Mouse (Mus musculus): ENCODE measurements around the gene Pex26. TPM values are rescaled to one million over a fixed set of nuclear protein-coding genes. Genes with fewer than 3 reads are reported as not detected.
A peak's percentile ranks its signal among the peaks of the same experiment; 100 is the strongest.

Gene Pex26
- polyA plus RNA-seq, 1 experiment, result 0.23 TPM

- Histone ChIP-seq H3K4me3 (replicated peaks) (no peak overlapping the region), H3K36me3 (ENCODE audit: control insufficient read depth) (no peaks in the 10 kb centered on the region), H3K4me1 (ENCODE audit: control insufficient read depth) (no peaks in the 10 kb centered on the region), H3K27me3 (ENCODE audit: control insufficient read depth) (no peaks in the 10 kb centered on the region), H3K9me3 (ENCODE audit: control insufficient read depth, low read length) (no peaks in the 10 kb centered on the region)
- TF ChIP-seq TAL1 (IDR thresholded peaks at IDR 0.05; ENCODE audit: low read length), result no peak
- TF ChIP-seq GATA1 (IDR thresholded peaks at IDR 0.05; ENCODE audit: low read length), result no peak
Observed at GRCm38 (mm10) chr6:121232652-121233051, 49.2 kb downstream of the Pex26 start.

- Histone ChIP-seq H3K36me3 (ENCODE audit: control insufficient read depth) (no peaks in the 10 kb centered on the region), H3K4me3 (replicated peaks) (no peak overlapping the region), H3K4me1 (ENCODE audit: control insufficient read depth) (peaks cover 12% of the 10 kb centered on the region), H3K27me3 (ENCODE audit: control insufficient read depth) (no peaks in the 10 kb centered on the region), H3K9me3 (ENCODE audit: control insufficient read depth, low read length) (no peaks in the 10 kb centered on the region)
- TF ChIP-seq GATA1 (IDR thresholded peaks at IDR 0.05; ENCODE audit: low read length) (no peak), TAL1 (IDR thresholded peaks at IDR 0.05; ENCODE audit: low read length) (no peak)
Observed at GRCm38 (mm10) chr6:121236386-121236785, 52.9 kb downstream of the Pex26 start.

- H3K9me3 ChIP-seq (ENCODE audit: control insufficient read depth, low read length), result no peaks in the 10 kb centered on the region
- peaks cover 14% of the 10 kb centered on the region for H3K4me1 ChIP-seq (ENCODE audit: control insufficient read depth)
- no peak overlapping the region for H3K4me3 ChIP-seq (replicated peaks)
- H3K27me3 ChIP-seq (ENCODE audit: control insufficient read depth), result no peaks in the 10 kb centered on the region
- TF ChIP-seq GATA1 (IDR thresholded peaks at IDR 0.05; ENCODE audit: low read length), result no peak
- TF ChIP-seq TAL1 (IDR thresholded peaks at IDR 0.05; ENCODE audit: low read length), result no peak
- H3K36me3 ChIP-seq (ENCODE audit: control insufficient read depth), result no peaks in the 10 kb centered on the region
Observed at GRCm38 (mm10) chr6:121238209-121238608, 54.7 kb downstream of the Pex26 start.

- H3K9me3 ChIP-seq (ENCODE audit: control insufficient read depth, low read length), result no peaks in the 10 kb centered on the region
- no peak overlapping the region for H3K4me3 ChIP-seq (replicated peaks)
- H3K4me1 ChIP-seq (ENCODE audit: control insufficient read depth), result peaks cover 42% of the 10 kb centered on the region
- TF ChIP-seq TAL1 (IDR thresholded peaks at IDR 0.05; ENCODE audit: low read length), result no peak
- TF ChIP-seq GATA1 (IDR thresholded peaks at IDR 0.05; ENCODE audit: low read length), result no peak
- H3K36me3 ChIP-seq (ENCODE audit: control insufficient read depth), result no peaks in the 10 kb centered on the region
- H3K27me3 ChIP-seq (ENCODE audit: control insufficient read depth), result no peaks in the 10 kb centered on the region
Observed at GRCm38 (mm10) chr6:121241780-121242179, 58.3 kb downstream of the Pex26 start.

GRCm38 (mm10) chr6:121243161-121243560, 59.7 kb downstream of the Pex26 start:
- no peak overlapping the region for H3K4me3 ChIP-seq (replicated peaks)
- peaks cover 53% of the 10 kb centered on the region for H3K4me1 ChIP-seq (ENCODE audit: control insufficient read depth)
- no peaks in the 10 kb centered on the region for H3K9me3 ChIP-seq (ENCODE audit: control insufficient read depth, low read length)
- no peaks in the 10 kb centered on the region for H3K36me3 ChIP-seq (ENCODE audit: control insufficient read depth)
- no peaks in the 10 kb centered on the region for H3K27me3 ChIP-seq (ENCODE audit: control insufficient read depth)
- TF ChIP-seq GATA1 (IDR thresholded peaks at IDR 0.05; ENCODE audit: low read length), result no peak
- TF ChIP-seq TAL1 (IDR thresholded peaks at IDR 0.05; ENCODE audit: low read length), result no peak

- no peaks in the 10 kb centered on the region for H3K9me3 ChIP-seq (ENCODE audit: control insufficient read depth, low read length)
- H3K36me3 ChIP-seq (ENCODE audit: control insufficient read depth), result no peaks in the 10 kb centered on the region
- H3K27me3 ChIP-seq (ENCODE audit: control insufficient read depth), result no peaks in the 10 kb centered on the region
- peak within 1 kb of the TSS; percentile 82 for H3K4me3 ChIP-seq (replicated peaks)
- peaks cover 48% of the 10 kb centered on the region for H3K4me1 ChIP-seq (ENCODE audit: control insufficient read depth)
- no peak for TF ChIP-seq GATA1 (IDR thresholded peaks at IDR 0.05; ENCODE audit: low read length)
- peak; percentile 56; the same call in 2 of the 3 replicates for TF ChIP-seq TAL1 (IDR thresholded peaks at IDR 0.05; ENCODE audit: low read length)
Observed at GRCm38 (mm10) chr6:121245127-121246036, 61.9 kb downstream of the Pex26 start, which contains the start of gene Usp18. Gene Usp18, plus strand, starts transcription at chr6:121245906.

GRCm38 (mm10) chr6:121246037-121246361, 62.5 kb downstream of the Pex26 start:
- peaks cover 45% of the 10 kb centered on the region for H3K4me1 ChIP-seq (ENCODE audit: control insufficient read depth)
- peak overlapping the region; percentile 82 for H3K4me3 ChIP-seq (replicated peaks)
- H3K27me3 ChIP-seq (ENCODE audit: control insufficient read depth), result no peaks in the 10 kb centered on the region
- no peaks in the 10 kb centered on the region for H3K36me3 ChIP-seq (ENCODE audit: control insufficient read depth)
- no peaks in the 10 kb centered on the region for H3K9me3 ChIP-seq (ENCODE audit: control insufficient read depth, low read length)
- TF ChIP-seq GATA1 (IDR thresholded peaks at IDR 0.05; ENCODE audit: low read length), result no peak
- no peak for TF ChIP-seq TAL1 (IDR thresholded peaks at IDR 0.05; ENCODE audit: low read length)

Other genes with a start within 250 kb of the Pex26 start
- gene Mical3, start 52.7 kb upstream of the Pex26 start, polyA plus RNA-seq (2012), result 9.7 and 11.0 TPM in 2 replicates
- 0.01 and 0.02 TPM in 2 replicates for gene Tuba8, start 27.0 kb downstream of the Pex26 start, polyA plus RNA-seq (2012)
- gene Usp18, start 62.2 kb downstream of the Pex26 start, polyA plus RNA-seq (2012), result 0.15 TPM in 1 of 2 replicates, not detected in the other
- 0.39 and 0.55 TPM in 2 replicates for gene Slc6a13, start 116.6 kb downstream of the Pex26 start, polyA plus RNA-seq (2012)
- gene Slc6a12, start 159.4 kb downstream of the Pex26 start, polyA plus RNA-seq (2012), result not detected in 2 replicates

Data from erythroblast, embryonic 14.5 days (primary cell).